Mouse (Mus musculus): ENCODE measurements at regions not wholly inside any gene's neighbourhood (a gene's known extent, or its start where the extent isn't known, plus 50 kb on each side); places are given as distances from the start of the nearest gene placed in this dataset.

DNA sequence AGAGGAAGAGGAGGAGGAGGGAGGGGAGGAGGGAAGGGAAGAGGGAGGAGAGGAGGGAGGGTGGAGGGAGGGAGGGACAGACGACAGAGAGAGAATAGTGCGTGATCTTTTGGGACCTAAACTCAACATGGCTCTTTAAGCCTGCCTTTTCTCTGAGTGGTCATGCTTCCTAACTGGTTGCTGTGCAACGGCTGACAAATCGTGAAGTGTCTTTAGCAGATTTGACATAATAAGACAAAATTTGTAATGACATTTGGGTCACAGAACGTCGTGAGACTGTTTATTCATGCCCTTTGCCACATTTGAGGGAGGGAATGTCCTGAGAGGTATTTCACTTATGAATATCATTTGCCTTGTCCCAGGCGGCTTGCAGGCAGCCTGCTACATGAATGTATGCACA, 96.1 kb downstream of the Rpap3 start:
- TF ChIP-seq CTCF (IDR thresholded peaks at IDR 0.05; ENCODE audit: low read depth, low read length) (no peak), POLR2A (IDR thresholded peaks at IDR 0.05; ENCODE audit: insufficient read depth, low read length) (no peak)

Data from ES-Bruce4 (cell line).